Mouse (Mus musculus): Measurements from ENCODE around the gene Jmjd8.

DNA sequence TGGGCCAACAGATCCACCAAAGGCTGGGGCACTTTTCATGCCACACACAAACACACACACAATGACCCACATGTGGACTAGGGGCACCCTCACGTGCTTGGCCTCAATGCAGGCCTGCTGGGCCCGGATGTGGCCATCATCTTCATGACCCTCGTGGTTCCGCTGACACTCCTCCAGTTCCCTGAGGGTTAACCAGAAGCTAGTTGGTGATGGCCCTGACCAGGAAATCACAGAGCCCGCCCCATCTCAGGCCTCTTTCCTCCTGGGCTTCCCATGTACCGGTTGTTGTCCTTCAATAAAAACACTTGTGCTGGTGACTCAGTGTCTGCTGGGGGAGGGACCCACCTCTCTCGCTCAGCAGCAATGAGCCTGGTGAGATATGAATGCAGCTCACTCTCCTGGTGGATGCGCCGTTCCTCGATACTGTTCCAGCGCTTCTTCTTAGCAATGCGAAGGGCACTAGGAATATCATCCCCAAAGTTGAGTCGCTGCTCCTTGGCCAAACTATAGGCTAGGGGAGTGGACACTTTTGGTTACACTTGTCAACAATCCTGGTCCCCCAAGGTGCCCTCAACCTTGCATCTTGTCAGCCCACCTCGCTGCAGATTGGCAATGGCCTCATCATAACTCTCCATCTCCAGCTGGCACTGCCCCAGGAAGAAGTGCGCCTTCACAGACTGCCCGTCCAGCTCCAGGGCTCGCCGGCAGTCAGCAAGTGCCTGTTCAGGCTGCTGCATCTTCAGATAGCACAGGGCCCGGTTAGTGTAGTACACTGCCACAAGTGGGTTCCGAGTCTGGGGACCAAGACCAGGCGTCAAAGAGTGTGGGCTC, 3.0 kb downstream of the Jmjd8 start:
- TF ChIP-seq CTCF (IDR thresholded peaks at IDR 0.05; ENCODE audit: low read depth) (no peak), EP300 (IDR thresholded peaks at IDR 0.05; ENCODE audit: low read depth) (no peak)

Measured in heart, postnatal 0 days (tissue).